Mouse (Mus musculus) heart, postnatal 0 days (tissue): ENCODE results near the gene Cd79b.

ENCODE experiments used
- CTCF ChIP-seq: IDR thresholded peaks from 2 replicates; pipeline ENCODE4 v1.5.1; 2016; ENCODE audit warnings: antibody characterized with exemption, control low read depth, low read depth
- EP300 ChIP-seq: IDR thresholded peaks from 2 replicates; pipeline ENCODE4 v1.6.1; 2016; ENCODE audit warnings: antibody characterized with exemption, low read depth

DNA sequence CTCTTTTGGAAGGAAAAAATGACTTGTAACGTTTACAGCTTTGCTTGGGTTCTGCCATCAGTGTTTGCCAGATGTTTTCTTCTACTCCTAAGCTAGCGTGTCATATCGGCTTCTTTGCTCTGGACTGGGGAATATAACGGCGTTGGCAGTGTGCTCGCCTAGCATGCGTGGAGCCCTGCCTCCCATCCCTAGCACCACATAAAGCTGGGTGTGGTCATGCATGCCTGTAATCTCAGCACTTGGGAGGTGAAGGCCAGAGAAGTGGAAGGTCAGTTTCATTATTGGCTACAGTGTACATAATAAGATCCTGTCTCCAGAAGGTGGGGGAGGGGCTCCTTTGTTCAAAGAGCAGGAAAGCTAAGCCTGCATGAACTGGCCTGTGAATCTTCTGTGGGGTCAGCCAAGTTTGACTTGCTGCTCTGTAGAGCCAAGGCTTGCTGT lies 39.6 kb downstream of the Cd79b start:
- TF ChIP-seq CTCF (no peak), EP300 (no peak)
